Mouse (Mus musculus): ENCODE results near the gene Naa60.

Gene Naa60

GRCm38 (mm10) chr16:3885065-3885670, 13.0 kb downstream of the Naa60 start:
- peak; percentile 21 to 28 for DNase-seq (ENCODE audit: low spot score in 2 of 2)

- no peak for DNase-seq (ENCODE audit: low spot score in 2 of 2)
These were observed 19.6 kb downstream of the Naa60 start for GRCm38 (mm10) chr16:3891621-3892295.

DNA sequence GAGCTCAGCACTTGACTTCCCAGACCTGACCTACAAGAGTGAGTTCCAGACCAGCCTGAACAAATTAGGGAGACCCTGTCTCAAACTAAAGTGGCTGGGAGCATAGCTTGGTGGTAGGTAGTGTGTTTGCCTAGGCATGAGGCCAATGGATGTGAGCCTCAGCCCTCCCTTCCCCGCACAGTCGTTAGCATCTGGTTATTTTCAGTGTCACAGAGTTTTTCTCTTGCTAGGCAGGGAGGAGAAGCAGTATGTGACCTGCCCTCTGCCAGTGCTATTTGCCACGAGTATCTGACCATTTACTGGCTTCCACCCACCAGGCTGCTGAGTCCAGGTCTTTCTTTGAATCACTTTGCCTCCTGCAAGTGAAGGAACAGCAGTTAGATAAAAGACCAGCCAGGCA, 21.6 kb downstream of the Naa60 start:
- no peak for DNase-seq (ENCODE audit: low spot score in 2 of 2)

DNA sequence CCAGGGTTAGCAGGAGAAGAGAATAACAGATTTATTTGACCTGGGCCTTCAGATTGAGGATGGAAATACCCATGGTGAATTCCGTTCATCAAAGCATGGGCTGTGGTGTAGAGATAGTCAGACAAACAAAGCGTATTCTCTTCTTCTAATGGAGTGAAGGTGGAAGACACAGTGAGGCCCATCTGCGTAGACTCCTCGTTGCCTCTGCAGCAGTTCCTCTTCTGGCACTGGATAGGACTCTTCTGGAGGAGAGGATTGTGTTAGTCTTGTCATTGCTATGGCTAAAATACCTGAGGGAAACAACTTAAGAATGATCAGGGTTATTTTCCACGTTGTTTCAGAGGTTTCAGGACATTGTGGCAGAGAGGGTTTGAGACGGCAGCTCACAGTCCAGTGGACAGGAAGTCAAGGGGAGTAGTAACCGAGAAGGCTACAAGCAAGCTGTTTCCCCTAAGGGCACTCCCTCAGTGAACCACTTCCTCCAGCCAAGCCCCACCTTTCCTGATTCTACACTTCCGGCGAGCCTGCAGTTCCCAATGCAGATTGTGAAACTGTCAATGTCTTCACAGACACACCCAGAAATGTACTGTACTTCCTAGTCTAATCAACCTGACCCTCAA, 23.1 kb downstream of the Naa60 start:
- peak; percentile 38 to 72 for DNase-seq (ENCODE audit: low spot score in 2 of 2)

DNA sequence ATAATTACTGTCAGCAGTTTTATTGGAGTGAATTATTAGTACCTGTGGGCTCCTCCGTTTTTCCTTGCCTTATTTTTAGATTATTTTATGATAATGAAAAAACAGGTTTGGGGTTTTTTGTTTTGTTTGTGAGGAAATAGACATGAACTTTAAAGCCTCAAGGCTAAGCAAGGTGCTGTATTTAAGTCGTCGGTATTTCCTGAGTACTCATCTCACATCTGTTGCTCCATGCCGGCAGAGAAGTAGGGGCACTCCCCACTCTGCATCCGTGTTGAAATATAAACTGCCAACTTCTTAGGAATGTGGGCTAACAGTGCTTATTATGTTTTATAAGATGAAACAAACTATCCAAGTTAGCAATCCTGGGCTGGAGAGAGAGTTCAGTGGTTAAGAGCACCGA, 23.9 kb downstream of the Naa60 start:
- no peak for DNase-seq (ENCODE audit: low spot score in 2 of 2)

- DNase-seq (ENCODE audit: low spot score in 2 of 2): no peak
These were observed 24.4 kb downstream of the Naa60 start for GRCm38 (mm10) chr16:3896553-3896952.

DNA sequence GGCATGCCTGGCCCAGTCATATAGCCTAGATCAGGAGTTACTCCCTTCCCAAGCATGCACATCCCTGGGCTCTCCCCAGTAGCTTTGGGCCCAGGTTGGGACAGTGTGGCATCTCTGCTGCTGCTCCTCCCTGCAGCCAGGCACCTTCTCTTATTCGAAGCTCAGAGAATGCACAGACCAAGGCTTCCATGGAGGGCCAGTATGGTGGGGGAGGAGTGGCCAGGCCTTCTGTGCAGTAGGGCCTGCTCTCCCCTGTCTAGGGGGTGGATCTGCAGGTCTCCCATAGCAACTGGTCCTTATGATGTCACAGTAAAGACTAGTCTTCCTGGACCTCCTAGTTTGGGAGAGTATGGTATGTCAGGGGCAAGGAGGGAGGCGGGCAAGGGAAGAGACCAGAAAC, 35.3 kb downstream of the Naa60 start:
- no peak for DNase-seq (ENCODE audit: low spot score in 2 of 2)

DNA sequence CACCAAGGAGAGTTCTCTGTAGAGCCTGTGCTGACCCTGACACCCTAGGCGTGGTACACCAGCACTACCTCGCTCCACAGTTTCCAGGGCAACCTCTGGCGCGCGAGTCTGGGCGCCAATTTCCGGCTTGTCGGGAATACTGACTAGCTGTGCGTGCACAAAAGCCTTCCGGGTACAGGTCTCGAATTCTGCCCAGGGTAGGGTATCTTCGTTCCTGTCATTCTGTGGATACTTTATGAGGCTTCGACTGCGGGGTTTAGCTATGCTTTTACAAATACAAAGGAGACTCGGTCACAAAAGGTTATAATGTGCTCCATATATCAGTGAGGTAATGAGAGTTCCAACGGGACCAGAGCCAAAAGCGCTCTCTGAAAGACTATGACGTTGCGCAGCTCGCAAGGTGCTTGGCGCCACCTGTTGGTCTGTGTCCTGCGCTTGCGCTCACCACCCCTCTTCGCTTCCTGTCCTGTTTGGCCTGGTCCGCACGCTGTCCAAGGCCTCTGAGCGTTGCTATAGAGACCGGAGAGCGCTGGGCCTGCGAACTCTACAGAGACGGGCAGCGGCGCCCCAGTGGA, 36.4 kb downstream of the Naa60 start, which contains the start of the genes 1700037C18Rik and Cluap1:
TSS of gene 1700037C18Rik (minus strand) at position 153 of the 575 bp plus-strand sequence.
TSS of gene Cluap1 (plus strand) at position 265 of the 575 bp plus-strand sequence.
- peak; percentile 88 to 93 for DNase-seq (ENCODE audit: low spot score in 2 of 2)

DNA sequence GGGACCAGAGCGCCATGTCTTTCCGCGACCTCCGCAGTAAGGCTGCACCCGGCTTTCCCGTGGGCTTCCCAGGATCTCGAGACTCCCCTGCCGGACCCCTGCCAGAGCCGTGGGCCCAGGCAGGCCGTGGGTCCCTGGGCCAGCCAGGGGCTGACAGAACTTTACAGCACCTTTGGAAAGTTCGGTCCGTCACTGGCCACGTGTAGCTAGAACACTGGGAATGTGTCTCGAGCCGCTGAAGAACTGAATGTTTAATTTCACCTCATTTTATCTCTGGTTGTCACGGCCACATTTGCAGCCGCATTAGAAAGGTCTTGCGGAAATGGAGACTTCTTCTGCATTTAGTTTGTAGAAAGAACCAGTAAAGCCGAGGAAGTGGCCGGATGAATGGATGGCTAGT, 36.9 kb downstream of the Naa60 start:
- DNase-seq (ENCODE audit: low spot score in 2 of 2): no peak

DNA sequence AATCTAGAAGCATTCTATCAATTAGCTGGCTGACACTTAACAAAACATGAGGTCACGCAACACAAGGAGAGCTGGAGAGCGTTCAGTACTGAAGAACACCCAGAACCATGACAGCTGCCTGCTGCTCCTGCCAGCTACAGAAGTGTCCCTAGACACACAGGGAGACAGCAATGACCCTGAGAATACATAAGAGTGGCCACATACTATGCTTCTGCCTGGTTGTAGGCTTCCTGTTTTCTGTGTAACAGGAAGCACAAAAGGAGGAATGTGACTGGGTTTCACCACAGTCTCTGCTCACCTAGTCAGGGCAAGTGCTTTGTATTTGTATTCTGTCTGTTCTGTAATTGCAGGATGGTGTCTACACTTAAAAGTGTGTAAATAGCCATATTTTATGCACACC, 48.6 kb downstream of the Naa60 start:
- DNase-seq (ENCODE audit: low spot score in 2 of 2): no peak

DNA sequence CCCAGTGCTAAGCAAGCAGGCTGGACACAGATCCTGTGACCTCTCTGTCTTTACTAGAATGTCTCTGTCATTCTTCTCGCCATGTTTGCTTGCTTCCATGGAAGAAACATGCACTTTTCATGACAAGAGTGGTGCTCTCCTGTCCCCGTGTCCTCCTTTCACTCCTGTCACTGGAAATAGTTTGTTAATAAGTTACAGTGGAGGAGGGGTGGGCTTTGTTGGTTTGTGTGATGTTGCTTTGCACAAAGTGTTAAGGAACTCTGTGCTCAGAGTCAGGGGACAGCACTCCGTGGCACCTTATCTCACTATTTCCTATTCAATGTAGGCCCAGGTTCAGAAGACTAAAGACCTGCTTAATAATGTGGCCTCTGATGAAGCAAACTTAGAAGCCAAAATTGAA, 51.3 kb downstream of the Naa60 start:
- DNase-seq (ENCODE audit: low spot score in 2 of 2): no peak

DNA sequence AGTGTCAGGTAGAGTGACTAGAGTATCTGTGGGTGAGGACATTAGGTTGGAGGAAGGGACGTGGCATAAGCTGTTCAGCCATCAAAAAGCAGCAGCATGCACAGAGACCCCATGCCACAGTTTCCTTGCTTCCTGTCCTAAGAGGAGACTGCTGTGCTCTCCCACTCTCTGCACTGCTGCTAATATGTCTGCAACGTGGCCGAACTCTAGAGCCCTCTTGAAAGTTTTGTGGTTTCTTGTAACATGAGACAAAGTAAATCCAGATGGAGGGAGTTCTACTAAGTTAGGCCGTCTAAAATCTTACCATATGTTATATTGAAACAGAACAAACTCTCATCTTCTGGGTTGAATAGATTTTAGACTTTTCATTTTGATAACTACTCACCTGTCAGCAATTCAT, 51.8 kb downstream of the Naa60 start:
- DNase-seq (ENCODE audit: low spot score in 2 of 2): no peak

GRCm38 (mm10) chr16:3928582-3928981, 56.4 kb downstream of the Naa60 start:
- DNase-seq (ENCODE audit: low spot score in 2 of 2): no peak

DNA sequence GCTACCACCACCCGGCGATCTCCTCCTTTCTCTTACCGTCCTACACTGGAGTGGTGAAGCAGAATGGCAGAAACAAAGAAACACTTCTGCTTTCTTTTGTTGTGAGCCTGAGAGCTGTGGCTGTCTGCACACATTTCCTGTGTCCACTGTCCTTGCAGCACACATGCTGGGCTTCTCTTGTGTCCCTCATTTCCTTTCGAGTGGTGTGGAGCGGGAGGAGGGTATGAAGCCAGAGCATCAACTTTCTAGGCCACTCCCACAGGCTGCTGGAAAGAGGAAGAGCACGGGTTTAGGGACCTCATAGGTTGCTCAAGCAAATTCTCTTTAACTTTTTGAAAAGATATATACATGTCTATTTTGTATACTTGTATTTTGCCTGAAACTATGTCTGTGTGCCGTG, 57.0 kb downstream of the Naa60 start:
- no peak for DNase-seq (ENCODE audit: low spot score in 2 of 2)

DNA sequence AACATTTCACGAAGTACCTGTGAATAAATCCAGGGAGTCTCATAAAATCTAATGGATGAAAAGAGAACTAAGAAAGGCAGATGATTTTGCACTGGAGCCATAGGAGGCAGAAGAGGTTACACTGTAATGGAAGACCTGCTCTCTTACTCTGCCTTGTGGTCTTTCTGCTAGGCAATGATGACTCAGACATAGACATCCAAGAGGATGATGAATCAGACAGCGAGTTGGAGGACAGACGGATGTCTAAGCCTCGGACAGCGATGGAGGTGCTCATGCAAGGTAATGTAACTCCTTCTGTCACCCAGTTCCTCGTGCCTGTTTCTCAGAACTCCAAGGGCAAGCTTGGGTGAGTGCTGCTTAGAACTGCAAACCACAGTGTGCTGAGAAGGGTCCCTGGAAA, 61.4 kb downstream of the Naa60 start:
- DNase-seq (ENCODE audit: low spot score in 2 of 2): no peak

DNA sequence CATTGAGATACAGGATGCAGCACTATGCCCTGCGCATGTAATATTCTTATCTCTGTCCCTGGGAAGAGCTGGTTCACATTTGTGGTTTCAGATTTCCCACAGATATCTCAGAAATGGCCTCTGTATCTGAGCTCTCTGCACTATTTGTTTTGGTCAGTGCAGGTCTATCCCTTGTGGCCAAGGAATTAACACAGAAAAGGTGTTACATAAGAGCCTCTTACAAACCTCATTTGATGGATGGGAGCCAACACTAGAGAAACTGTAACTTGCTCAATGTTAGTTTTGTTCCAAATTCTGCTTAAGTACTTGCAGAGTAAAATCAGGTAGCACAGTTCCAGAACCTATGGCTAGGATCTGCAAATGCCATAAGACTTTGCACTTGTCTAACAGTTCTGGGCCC, 61.9 kb downstream of the Naa60 start:
- no peak for DNase-seq (ENCODE audit: low spot score in 2 of 2)

GRCm38 (mm10) chr16:3934701-3935100, 62.5 kb downstream of the Naa60 start:
- DNase-seq (ENCODE audit: low spot score in 2 of 2): no peak

DNA sequence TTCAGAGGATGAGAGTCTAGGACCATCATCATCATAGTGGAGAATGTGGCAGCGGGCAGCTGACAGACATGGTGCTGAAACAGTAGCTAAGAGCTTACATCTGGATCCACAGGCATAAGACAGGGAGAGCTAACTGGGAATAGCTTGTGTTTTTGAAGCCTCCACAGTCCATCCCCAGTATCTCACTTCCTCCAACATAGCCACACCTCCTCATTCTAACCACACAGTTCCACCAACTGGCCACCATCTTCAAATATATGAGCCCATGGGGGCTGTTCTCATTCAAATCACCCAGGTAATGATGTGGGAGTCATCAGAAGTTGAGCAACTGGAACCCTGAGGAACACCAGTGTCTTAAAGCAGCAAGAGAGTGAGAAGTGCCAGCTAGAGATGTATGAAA, 79.0 kb downstream of the Naa60 start:
- no peak for DNase-seq (ENCODE audit: low spot score in 2 of 2)

Measured in spleen, postnatal 10 days (tissue).